Mouse (Mus musculus): ENCODE measurements around the gene Cxcr2. TPM values are rescaled to one million over a fixed set of nuclear protein-coding genes. Genes with fewer than 3 reads are reported as not detected.

Cxcr2 gene
- 0.47 and 0.70 TPM in 2 replicates for polyA plus RNA-seq (2014; fragmentation: Nextera tagmentation; extraction: Ambion mirVana)

- DNase-seq (ENCODE audit: low spot score) (peak; percentile 30), ATAC-seq (replicated peaks; ENCODE audit: low FRiP score) (no peak)
- H3K27me3 ChIP-seq (replicated peaks; ENCODE audit: control insufficient read depth, insufficient read depth, low read length): no peaks in the 10 kb centered on the region
- peaks cover 3% of the 10 kb centered on the region; the same call in 1 of the 2 replicates for H3K4me1 ChIP-seq (replicated peaks; ENCODE audit: control insufficient read depth, insufficient read depth, low read length)
- WGBS: 41% methylated on average over 8 of the region's 8 CpGs
- H3K4me3 ChIP-seq (ENCODE audit: low read depth, low read length): no peak within 1 kb of the TSS
- no peak within 1 kb of the TSS for H3K4me2 ChIP-seq
- no peaks in the 10 kb centered on the region for H3K36me3 ChIP-seq (ENCODE audit: control insufficient read depth, insufficient read depth, low read length)
- H3K9ac ChIP-seq (ENCODE audit: low read depth, low read length): no peak within 1 kb of the TSS
- no peak within 1 kb of the TSS for H3K27ac ChIP-seq (ENCODE audit: low read depth, low read length)
- H3K9me3 ChIP-seq (ENCODE audit: control insufficient read depth, low read length): no peaks in the 10 kb centered on the region
Measured at GRCm38 (mm10) chr1:74153461-74154184, at the start of gene Cxcr2. TSS of gene Cxcr2 (plus strand) at chr1:74153989.

- Histone ChIP-seq H3K4me1 (replicated peaks; ENCODE audit: control insufficient read depth, insufficient read depth, low read length) (peaks cover 4% of the 10 kb centered on the region; the same call in 1 of the 2 replicates), H3K36me3 (ENCODE audit: control insufficient read depth, insufficient read depth, low read length) (no peaks in the 10 kb centered on the region), H3K27ac (ENCODE audit: low read depth, low read length) (no peak overlapping the region), H3K9ac (ENCODE audit: low read depth, low read length) (no peak overlapping the region), H3K27me3 (replicated peaks; ENCODE audit: control insufficient read depth, insufficient read depth, low read length) (peaks cover 16% of the 10 kb centered on the region), H3K4me3 (ENCODE audit: low read depth, low read length) (no peak overlapping the region), H3K9me3 (ENCODE audit: control insufficient read depth, low read length) (no peaks in the 10 kb centered on the region), H3K4me2 (no peak overlapping the region)
- WGBS: 78% methylated on average over 4 of the region's 4 CpGs
- ATAC-seq (replicated peaks; ENCODE audit: low FRiP score) (no peak), DNase-seq (ENCODE audit: low spot score) (no peak)
Measured at GRCm38 (mm10) chr1:74105660-74106059, 48.1 kb upstream of the Cxcr2 start.

- H3K36me3 ChIP-seq (ENCODE audit: control insufficient read depth, insufficient read depth, low read length): no peaks in the 10 kb centered on the region
- H3K4me2 ChIP-seq: no peak overlapping the region
- no peak for DNase-seq (ENCODE audit: low spot score)
- H3K27ac ChIP-seq (ENCODE audit: low read depth, low read length): no peak overlapping the region
- no peak for ATAC-seq (replicated peaks; ENCODE audit: low FRiP score)
- no peak overlapping the region for H3K4me3 ChIP-seq (ENCODE audit: low read depth, low read length)
- peaks cover 5% of the 10 kb centered on the region for H3K4me1 ChIP-seq (replicated peaks; ENCODE audit: control insufficient read depth, insufficient read depth, low read length)
- WGBS: 64% methylated on average over 6 of the region's 6 CpGs
- no peaks in the 10 kb centered on the region for H3K9me3 ChIP-seq (ENCODE audit: control insufficient read depth, low read length)
- peaks cover 17% of the 10 kb centered on the region for H3K27me3 ChIP-seq (replicated peaks; ENCODE audit: control insufficient read depth, insufficient read depth, low read length)
- no peak overlapping the region for H3K9ac ChIP-seq (ENCODE audit: low read depth, low read length)
Measured at GRCm38 (mm10) chr1:74106214-74106613, 47.6 kb upstream of the Cxcr2 start.

GRCm38 (mm10) chr1:74107931-74108618 is 45.7 kb upstream of the Cxcr2 start:
- ATAC-seq (replicated peaks; ENCODE audit: low FRiP score) (no peak), DNase-seq (ENCODE audit: low spot score) (no peak)
- Histone ChIP-seq H3K27me3 (replicated peaks; ENCODE audit: control insufficient read depth, insufficient read depth, low read length) (peaks cover 11% of the 10 kb centered on the region), H3K4me1 (replicated peaks; ENCODE audit: control insufficient read depth, insufficient read depth, low read length) (peaks cover 8% of the 10 kb centered on the region), H3K4me2 (no peak overlapping the region), H3K9ac (ENCODE audit: low read depth, low read length) (no peak overlapping the region), H3K9me3 (ENCODE audit: control insufficient read depth, low read length) (no peaks in the 10 kb centered on the region), H3K27ac (ENCODE audit: low read depth, low read length) (no peak overlapping the region), H3K36me3 (ENCODE audit: control insufficient read depth, insufficient read depth, low read length) (no peaks in the 10 kb centered on the region), H3K4me3 (ENCODE audit: low read depth, low read length) (no peak overlapping the region)
- 70% methylated on average over 4 of the region's 5 CpGs for WGBS

- H3K27me3 ChIP-seq (replicated peaks; ENCODE audit: control insufficient read depth, insufficient read depth, low read length): 0 out of 2 replicates have a peak, but pooled peaks cover 7% of the 10 kb centered on the region
- H3K4me2 ChIP-seq: no peak overlapping the region
- H3K9ac ChIP-seq (ENCODE audit: low read depth, low read length): no peak overlapping the region
- H3K27ac ChIP-seq (ENCODE audit: low read depth, low read length): no peak overlapping the region
- 51% methylated on average over 2 of the region's 2 CpGs for WGBS
- no peaks in the 10 kb centered on the region for H3K9me3 ChIP-seq (ENCODE audit: control insufficient read depth, low read length)
- no peaks in the 10 kb centered on the region for H3K36me3 ChIP-seq (ENCODE audit: control insufficient read depth, insufficient read depth, low read length)
- DNase-seq (ENCODE audit: low spot score) (no peak), ATAC-seq (replicated peaks; ENCODE audit: low FRiP score) (no peak)
- H3K4me3 ChIP-seq (ENCODE audit: low read depth, low read length): no peak overlapping the region
- peaks cover 4% of the 10 kb centered on the region for H3K4me1 ChIP-seq (replicated peaks; ENCODE audit: control insufficient read depth, insufficient read depth, low read length)
Measured at GRCm38 (mm10) chr1:74109670-74110069, 44.1 kb upstream of the Cxcr2 start.

- no peak for ATAC-seq (replicated peaks; ENCODE audit: low FRiP score)
- Histone ChIP-seq H3K4me3 (ENCODE audit: low read depth, low read length) (no peak overlapping the region), H3K36me3 (ENCODE audit: control insufficient read depth, insufficient read depth, low read length) (no peaks in the 10 kb centered on the region), H3K27me3 (replicated peaks; ENCODE audit: control insufficient read depth, insufficient read depth, low read length) (0 out of 2 replicates have a peak, but pooled peaks cover 7% of the 10 kb centered on the region), H3K4me1 (replicated peaks; ENCODE audit: control insufficient read depth, insufficient read depth, low read length) (peaks cover 4% of the 10 kb centered on the region), H3K9me3 (ENCODE audit: control insufficient read depth, low read length) (no peaks in the 10 kb centered on the region), H3K4me2 (no peak overlapping the region), H3K27ac (ENCODE audit: low read depth, low read length) (no peak overlapping the region), H3K9ac (ENCODE audit: low read depth, low read length) (no peak overlapping the region)
- no peak for DNase-seq (ENCODE audit: low spot score)
- WGBS: 24% methylated on average over 8 of the region's 8 CpGs
Measured at GRCm38 (mm10) chr1:74110932-74111695, 42.7 kb upstream of the Cxcr2 start.

- Histone ChIP-seq H3K36me3 (ENCODE audit: control insufficient read depth, insufficient read depth, low read length) (no peaks in the 10 kb centered on the region), H3K27me3 (replicated peaks; ENCODE audit: control insufficient read depth, insufficient read depth, low read length) (0 out of 2 replicates have a peak, but pooled peaks cover 7% of the 10 kb centered on the region), H3K4me2 (no peak overlapping the region), H3K9ac (ENCODE audit: low read depth, low read length) (no peak overlapping the region), H3K27ac (ENCODE audit: low read depth, low read length) (no peak overlapping the region), H3K9me3 (ENCODE audit: control insufficient read depth, low read length) (no peaks in the 10 kb centered on the region), H3K4me3 (ENCODE audit: low read depth, low read length) (no peak overlapping the region), H3K4me1 (replicated peaks; ENCODE audit: control insufficient read depth, insufficient read depth, low read length) (peaks cover 4% of the 10 kb centered on the region)
- ATAC-seq (replicated peaks; ENCODE audit: low FRiP score) (no peak), DNase-seq (ENCODE audit: low spot score) (no peak)
- 42% methylated on average over 6 of the region's 6 CpGs for WGBS
Measured at GRCm38 (mm10) chr1:74111696-74112030, 42.1 kb upstream of the Cxcr2 start.

GRCm38 (mm10) chr1:74113071-74113470 is 40.7 kb upstream of the Cxcr2 start:
- 47% methylated on average over 3 of the region's 3 CpGs for WGBS
- Histone ChIP-seq H3K9me3 (ENCODE audit: control insufficient read depth, low read length) (no peaks in the 10 kb centered on the region), H3K4me3 (ENCODE audit: low read depth, low read length) (no peak overlapping the region), H3K9ac (ENCODE audit: low read depth, low read length) (no peak overlapping the region), H3K27ac (ENCODE audit: low read depth, low read length) (no peak overlapping the region), H3K27me3 (replicated peaks; ENCODE audit: control insufficient read depth, insufficient read depth, low read length) (0 out of 2 replicates have a peak, but pooled peaks cover 7% of the 10 kb centered on the region), H3K36me3 (ENCODE audit: control insufficient read depth, insufficient read depth, low read length) (no peaks in the 10 kb centered on the region), H3K4me2 (no peak overlapping the region), H3K4me1 (replicated peaks; ENCODE audit: control insufficient read depth, insufficient read depth, low read length) (peaks cover 4% of the 10 kb centered on the region)
- no peak for ATAC-seq (replicated peaks; ENCODE audit: low FRiP score)
- DNase-seq (ENCODE audit: low spot score): no peak

All from liver, embryonic 11.5 days (tissue).